Mouse (Mus musculus) thymus, postnatal 10 days (tissue): ENCODE results near the gene Ifitm3.

Experiments used
- DNase-seq, 2 experiments: peaks; one replicate each; pipeline ENCODE4 v3.0.0; 2021; ENCODE audit warnings: low spot score in 2 of 2

Gene Ifitm3

GRCm38 (mm10) chr7:140962733-140963132, 47.8 kb downstream of the Ifitm3 start:
- DNase-seq, result no peak

- no peak for DNase-seq
These were observed 49.2 kb downstream of the Ifitm3 start for GRCm38 (mm10) chr7:140961416-140961815.

- no peak for DNase-seq
These were observed 50.5 kb downstream of the Ifitm3 start for GRCm38 (mm10) chr7:140960026-140960425.
